Mouse (Mus musculus) induced T-regulatory cell, adult 2 months (primary cell): ENCODE measurements around the gene Tshz2.

ENCODE experiments used
- DNase-seq: peaks from one replicate; pipeline ENCODE4 v3.0.0-alpha.2; 2012; ENCODE audit warnings: low read depth

Gene Tshz2

DNA sequence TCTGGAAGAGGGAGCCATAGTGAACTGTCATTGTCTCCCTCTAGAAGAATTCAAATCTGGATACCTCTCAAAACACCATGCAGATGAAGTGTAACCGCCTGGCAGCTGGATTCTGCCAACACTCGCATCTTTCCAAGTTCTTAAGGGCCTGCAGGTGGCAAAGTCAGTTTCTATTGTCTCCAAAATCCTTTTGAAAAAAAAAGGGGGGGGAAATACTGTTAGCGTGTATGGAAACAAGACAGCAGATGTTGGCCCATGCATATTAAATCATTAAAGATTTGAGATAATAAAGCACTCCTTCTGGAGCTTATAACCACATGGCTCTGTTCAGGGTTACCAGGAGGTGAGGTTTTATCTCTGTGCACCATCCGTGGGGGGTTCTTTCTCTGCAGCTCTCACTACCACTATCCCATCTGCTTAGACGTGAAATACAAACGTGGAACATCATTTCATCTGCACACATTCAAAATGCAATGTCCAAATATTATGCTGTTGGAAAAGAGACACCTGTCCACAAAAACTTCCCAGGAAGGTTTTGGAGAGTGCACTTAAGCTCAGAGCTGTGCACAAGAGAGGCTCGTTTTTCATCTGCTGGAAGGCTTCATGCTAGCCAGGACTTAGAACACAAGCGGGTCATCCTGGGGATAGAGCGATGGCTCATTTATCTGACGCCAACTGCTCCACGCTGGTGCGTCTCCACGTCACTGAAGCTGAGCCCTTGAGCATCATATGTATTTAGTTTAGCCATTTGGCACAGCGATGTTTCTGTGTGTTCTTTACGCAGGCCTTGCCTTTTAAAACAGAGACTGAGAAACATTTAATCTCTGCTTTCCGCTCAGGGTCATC is 307.7 kb downstream of the Tshz2 start:
- no peak for DNase-seq

DNA sequence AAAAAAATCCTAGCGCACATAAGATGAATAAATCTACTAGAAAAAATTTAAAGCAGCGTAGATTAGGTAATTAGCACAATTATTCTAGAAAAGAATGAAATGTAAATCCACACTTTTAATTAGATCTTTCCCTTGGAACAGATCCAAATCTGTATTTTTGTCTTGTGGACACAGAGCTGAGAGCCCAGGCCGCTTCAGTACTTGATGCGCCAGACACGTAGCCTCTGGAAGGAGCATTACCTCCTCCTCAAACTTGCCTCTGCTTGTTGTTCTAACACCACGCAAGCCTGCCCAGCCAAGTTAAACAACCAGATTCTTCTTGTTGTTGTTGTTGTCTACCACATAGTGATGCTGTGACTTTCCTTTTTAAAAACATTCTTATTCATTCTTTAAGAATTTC is 310.9 kb downstream of the Tshz2 start:
- no peak for DNase-seq

DNA sequence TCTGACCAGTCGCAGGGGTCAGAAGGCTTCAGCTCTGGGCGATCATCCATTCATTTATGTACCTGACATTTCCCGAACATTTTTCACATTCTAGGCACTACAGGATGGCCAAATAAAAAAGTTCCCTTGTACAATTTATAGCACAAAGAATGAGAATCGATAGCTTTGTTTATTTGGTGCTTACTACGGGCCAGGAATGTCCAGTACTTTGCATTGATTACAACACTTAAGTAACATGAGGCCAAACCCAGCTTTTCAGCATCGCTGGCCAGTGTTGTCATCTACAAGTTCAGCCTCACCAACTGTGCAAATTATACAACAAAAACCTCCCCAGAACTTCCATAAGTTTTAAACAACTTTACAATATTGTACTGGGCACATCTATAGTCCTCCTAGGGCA is 315.3 kb downstream of the Tshz2 start:
- no peak for DNase-seq

DNA sequence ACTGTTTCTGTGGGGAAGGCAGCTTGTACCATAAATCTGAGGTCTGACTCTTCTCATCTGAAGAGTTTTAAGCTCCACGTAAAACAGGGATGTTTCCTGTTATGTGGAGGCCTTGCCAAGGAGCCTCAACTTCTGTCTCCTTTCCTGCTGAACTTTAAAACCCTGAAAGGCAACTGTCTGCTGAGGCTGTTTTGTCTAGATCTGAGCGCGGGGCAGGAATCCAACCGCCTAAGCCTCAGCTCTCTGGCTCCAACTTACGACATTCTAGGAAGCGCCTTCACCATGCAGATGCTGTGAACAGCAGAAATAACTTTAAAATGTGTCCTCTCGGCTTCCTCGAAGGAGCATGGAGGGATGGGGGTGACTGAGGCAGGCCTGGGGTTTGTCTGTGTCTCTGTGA is 318.2 kb downstream of the Tshz2 start:
- DNase-seq = no peak

DNA sequence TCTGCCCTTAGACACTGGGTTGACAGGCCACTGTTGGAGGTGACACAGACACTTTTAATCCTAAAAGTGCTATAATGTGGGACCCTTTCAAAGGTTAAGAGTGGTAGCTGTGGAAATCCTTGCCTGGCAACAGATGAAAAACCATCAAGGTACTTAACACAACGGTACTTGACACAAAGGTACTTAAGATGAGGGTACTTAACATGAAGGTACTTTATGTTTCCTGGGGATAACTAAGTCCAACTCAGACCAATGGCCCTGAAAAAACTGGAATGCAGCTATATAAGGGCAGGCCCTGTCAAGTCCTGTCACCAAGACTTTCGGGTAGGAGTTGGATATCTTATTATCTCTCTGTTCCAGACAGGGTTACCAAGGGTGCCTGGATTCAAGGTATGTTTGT is 320.2 kb downstream of the Tshz2 start:
- DNase-seq = no peak

DNA sequence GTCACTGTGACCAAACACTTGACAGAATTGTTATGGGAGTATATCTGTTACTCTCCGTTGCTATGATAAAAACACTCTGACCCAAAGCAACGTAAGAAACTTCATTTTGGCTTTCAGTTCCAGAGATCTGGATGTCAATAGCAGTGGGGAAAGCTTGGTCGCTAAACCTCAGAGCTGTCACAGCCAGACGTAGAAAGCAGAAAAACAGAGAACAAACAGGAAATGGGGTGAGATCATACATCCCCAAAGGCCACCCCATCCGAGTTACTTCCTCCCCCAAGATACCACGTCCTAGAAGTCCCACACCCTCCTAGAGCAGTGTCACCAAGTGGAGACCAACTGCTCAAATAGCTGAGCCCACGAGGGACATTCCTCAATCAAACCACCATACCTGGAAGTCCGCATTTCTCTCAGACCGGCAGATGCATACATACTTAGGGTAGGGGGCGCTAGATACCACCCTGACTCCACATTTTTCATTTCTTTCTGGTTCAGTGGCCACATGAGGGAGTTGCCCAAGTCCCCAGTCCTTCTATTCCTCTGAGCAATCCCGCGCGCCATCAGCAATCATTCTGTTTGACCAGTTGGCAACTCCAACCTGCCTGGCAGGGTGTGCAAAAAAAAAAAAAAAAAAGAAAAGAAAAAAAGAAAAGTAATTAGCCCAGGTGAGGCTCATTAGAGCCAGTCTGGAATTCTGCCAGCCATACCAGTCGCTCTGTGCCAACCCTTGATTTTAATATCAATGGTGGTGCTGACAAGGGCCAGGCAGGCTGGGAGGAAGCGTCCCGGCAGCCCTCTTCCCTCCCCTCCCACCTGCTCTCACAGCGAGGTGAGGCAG is 326.1 kb downstream of the Tshz2 start:
- DNase-seq = peak; percentile 41

DNA sequence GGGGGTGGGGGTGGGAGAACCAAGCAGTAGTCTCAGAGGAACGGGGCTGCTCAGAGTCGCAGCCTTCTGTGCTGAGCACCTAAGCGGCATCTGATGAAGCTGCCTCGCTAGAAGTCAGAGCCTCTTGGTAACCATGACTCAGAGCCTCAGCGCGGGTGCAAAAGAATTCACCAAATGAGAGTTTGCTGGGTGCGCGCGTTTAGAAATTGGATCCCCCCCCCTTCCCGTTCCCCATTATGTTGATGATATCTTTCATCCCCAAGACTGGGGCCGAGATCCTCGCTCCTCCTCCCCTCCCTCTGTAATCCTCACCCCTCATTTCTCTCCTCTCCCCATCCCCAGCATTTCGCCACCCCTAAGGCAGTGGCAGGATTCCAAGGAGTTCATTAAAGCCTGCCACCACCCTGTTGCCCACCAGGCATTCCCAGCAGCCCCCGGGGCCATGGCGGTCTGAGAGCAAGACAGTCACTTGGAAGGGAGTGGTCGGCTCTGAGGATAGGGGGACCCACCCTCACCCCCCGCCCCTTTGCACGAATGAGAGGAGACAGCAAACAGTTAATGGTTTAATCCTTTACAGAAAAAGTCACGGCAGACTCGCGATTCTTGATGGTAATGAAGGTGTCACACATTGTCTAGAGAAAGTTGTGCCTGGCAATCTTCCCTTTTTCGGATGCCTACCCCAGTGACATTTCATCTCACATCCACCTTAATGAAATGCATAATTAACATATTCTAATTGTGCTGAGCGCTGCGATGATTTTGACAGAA is 328.8 kb downstream of the Tshz2 start:
- DNase-seq = no peak

DNA sequence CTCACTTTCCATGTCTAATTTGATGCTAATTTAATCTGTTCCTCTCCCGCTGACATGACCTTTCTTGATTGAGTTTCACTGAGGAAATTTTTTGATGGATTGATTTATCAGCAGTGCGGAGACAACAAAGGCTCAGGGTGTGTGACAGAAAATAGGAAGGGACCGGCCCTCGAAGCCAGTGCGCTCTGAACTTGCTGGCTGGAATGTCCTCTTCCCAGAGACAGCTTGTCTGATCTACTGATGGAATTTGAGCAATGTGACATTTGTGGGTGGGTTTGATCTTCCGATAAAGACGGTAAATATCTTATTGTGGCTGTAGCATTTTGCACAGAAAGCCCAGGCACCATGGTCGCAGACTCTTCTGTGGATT is 329.4 kb downstream of the Tshz2 start:
- DNase-seq = no peak

DNA sequence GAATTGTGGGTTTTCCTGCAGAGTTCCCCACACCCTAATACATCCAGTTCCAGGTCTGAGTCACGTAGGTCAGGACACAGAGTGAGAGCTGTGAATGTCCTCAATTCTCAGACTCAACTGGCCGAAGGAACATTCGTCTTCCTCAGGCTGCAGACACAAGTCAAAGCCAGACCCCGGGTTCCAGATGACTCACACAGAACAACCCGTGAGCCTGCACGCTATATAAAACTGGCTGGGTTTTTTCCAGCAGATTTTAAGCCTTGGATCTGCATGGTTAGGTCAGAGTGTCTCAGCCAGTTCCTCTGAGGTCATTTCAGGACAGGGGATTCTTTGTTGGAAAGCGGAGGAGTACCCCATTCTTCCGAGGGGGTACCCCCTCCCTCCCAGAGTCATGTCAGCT is 330.0 kb downstream of the Tshz2 start:
- no peak for DNase-seq

DNA sequence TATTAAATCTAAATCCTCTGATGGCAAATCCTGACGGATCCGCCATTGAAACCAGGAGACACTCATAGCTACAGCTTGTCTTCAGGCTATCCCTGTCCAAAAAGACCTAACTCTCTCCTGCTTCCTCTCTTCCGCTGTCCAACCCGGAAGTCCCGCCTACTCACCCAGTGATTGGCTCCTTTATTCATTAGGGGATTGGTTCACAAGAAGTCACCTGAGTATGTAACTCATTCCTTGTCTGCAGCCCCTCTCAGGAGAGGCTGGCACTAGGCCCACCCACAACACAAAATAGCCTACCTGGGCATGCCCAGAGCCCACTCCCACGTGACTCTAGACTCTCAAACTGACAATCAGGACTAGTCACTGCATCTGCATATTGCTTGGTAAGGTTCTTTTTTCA is 337.7 kb downstream of the Tshz2 start:
- DNase-seq = no peak

DNA sequence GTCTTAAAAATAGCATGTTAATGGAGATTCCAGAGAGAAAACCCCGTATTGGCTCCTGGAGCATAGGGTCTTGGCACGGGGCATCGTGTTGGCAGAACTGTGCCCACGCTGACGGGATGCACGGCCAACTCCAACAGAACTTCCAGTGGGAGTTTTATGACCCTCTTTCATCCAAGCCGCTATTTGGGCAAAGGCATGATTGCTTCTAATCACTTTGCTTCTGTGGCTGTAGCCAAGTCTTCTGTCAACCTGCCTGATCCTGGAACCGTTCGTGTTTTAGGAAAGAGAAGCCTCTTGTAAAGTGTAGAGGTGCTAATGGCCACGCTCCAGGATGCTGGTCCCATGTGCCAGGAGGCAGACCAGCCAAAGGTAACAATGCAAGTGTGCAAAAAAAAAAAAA is 350.1 kb downstream of the Tshz2 start:
- DNase-seq = no peak

DNA sequence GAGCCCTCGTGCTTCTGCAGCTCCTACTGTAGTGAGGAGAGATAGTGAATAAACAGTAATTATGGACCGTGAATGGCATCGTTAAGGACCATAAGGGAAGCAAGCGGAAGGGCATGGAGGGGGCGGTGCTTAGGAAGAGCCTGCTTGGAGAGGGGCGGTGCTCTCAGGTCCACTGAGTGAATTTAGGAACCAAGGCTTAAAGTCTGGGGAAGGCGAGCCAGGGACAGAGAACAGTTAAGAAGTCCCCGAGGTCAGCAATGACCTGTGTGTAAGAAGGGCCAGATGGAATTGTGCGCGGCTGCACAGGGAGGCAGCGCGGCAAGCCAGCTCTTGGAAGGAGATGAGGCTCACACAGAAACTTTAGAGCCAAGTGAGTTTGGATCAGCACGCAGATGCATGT is 354.4 kb downstream of the Tshz2 start:
- DNase-seq = no peak

DNA sequence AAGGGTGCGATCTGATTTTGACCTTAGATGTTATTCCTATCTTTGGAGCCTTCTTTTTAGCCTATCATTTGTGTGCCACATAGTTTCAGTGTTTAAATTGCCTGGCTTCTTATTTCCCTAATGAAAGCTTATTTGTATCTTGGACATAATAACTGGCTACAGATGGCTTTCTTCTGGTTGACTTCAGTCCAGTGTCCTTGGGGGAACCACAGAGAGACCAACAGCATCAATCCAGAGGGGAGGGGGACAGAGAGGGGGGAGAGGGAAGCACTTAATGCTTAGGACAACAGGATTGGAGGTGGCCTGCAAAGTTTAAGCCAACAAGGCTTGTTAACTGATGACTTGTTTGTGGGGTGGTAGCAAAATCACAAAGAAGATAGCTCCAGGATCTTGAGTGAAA is 356.4 kb downstream of the Tshz2 start:
- no peak for DNase-seq

DNA sequence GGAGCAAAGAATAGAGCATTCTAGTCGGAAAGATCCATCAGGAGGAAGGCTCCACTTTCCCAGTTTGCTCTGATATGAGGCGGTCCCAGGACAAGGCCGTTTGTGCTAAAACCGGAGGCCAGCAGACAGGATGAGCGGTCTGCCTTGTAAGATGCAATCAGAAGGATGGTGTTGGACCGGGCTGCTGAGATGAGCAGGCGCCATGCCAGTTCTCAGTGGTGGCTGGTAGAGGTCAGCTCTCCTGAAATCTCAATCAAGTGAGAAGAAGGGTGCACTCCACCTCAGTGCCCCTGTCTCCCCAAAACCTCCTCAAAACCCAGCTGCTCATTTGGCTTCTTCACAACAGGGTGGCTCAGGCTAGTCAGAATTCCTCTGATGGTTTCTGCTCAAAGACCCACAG is 358.2 kb downstream of the Tshz2 start:
- DNase-seq = no peak

DNA sequence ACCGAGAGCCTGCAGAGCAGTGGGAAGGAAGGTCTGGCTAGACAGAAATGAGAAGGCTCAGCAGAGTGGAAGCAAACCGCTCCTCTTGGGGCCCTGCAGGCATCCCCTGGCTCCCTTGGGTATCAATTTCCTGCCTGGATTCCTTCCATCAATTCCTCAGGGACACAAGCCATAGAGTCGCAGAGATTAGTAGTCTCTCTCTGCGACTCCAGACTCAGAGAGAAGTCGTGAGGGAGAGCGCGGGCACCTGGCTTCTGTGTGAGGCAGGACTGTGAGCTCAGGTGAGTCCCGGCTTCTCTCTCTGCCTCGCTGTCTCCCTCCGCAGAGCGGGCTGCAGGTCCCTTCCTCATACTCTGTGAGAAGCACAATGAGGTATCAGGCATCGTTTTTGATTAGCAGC is 363.2 kb downstream of the Tshz2 start:
- DNase-seq = no peak

DNA sequence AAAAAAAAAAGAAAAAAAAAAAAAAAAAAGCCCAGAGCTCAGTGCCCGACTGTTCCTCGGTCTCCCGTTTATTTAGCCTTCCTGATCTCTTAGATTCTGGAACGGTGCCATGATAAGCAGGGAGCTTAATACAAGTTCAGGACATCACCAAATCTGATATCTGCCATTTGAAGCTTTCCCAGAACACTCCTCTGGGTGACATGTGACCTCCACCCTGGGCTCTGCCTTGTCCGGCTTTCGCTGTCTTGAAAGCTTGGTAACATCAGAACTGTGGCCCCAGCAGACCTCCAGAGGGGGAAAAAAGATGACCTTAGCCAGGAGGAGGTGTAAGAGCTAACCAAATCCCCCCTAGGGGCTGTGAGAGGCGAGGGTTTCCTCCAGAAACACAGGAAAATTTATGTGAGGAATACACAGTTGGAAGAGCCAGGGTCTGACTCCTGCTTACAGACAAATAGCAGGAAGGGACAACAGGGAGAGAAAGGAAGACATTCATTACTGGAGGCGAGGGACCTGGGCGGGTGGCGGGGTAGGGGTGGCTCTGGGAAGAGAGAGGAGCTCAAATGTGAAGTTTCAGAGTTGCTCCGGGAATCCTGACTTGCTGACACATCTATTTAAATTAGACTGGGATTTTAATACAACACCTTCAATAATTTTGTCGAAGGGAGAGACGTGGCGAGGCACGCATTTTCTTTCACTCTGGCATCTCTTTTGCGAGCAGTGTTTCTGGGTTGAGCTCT is 363.9 kb downstream of the Tshz2 start:
- DNase-seq = no peak

DNA sequence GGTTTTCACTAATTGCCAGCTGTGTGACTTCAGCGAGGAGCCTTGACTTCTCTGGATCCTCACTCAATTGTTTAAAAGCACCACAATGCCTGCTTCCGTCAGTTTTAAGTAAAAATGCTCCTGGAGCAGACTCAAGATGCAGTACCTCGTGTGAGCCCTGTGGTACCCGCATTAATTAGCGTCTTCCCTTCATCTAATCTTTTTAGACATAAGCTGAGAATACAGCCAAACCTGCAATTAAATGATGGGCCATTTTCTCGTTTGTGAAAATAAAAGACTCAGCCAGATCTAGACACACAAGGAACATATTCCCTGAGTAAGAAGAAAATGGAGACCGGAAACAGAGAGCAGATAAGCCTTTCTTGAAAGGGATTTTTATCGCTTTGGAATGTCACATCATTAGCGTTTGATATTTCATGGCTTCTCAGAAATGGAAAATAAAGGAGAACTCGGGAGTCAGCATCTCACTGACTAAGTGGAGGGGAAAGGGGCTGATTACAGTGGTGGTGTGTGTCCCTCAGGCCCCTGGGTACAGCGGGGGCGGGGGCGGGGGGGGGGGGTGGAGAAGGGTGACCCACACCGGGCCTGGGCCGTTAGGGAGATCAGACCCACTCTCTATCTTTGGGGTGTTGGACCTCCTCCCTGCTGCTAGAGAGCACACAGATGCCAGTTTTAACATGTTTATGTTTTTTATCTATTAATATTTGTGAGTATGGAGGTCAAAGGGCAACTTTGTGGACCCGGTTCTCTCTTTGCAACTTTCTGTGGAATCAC is 364.6 kb downstream of the Tshz2 start:
- DNase-seq = no peak

DNA sequence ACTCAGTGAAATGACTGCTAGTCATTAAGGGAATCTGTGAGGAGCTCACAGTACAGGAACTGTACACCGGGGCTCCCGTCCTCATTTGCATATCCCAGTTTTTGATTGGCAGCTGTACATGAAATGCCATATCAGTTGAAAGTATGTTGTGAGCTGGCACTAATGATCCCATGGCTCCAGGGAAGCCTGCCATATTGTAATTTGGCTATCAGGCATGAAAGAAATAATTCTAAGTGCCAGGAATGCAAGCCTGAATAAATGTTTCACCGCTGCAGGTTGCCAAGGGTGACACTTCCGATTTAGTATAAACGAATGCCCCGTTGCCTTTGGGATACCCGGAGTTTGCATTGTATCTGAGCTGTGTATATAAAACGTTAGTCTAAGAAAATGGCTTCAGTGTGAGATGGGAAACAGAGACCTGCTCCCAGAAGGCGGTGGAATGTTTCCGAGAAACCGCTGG is 366.1 kb downstream of the Tshz2 start:
- DNase-seq = no peak

DNA sequence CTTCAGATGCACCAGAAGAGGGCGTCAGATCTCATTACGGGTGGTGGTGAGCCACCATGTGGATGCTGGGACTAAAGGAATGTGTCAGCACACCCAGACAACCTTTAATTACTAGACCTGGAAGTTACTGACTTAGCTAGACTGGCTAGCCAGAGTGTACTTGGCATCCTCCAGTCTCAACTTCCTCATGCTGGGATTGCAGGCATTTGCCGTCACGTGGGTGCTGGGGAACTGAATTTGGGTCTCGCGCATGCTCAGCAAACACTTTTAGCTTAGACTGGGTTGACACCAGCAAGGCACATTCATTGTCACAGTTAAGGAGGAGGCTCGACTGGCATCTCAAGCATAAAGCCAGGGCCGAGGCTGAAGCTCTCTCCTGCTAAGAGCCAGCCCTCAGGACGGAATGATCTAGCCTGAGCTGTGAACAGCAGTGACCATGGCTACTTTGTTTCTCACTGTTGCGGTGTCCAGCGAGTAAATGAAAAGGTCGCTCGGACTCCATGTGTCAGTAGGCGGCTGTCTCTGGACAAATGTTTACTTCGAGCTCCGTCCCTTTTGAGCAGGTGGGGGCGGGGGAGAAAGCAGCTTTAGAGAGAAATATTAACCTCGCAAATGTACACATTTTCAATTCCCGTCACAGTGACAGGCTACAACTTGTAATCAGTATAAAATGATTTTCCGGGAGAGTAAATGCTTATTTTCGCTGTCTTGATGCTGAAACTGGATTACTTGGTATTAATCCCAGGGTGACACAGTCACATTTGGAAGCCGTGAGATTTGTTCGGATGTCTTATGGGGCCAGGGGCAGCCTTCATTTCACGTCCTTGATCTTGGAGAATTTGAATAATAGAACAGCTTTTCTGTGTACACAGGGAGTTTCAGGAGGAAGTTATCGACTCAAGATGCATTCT is 370.0 kb downstream of the Tshz2 start:
- no peak for DNase-seq

DNA sequence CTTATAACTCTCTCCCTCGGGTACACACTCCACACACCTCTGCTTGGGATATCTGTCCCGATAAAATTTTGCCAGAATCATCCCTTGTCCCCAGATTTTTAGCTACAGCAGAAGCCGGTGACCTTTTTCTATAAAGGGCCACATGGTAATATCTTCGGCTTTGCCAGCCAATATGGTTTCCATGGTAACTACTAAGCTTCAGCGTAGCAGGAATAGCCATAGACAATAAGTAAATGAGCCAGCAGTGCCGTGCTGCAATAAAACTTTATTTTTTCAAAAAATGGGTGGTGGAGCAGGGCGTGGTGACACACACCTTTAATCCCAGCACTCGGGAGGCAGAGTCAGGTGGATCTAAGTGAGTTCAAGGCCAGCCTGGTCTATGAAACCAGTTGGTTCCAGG is 370.9 kb downstream of the Tshz2 start:
- no peak for DNase-seq
